Mouse (Mus musculus) E14TG2a.4 (cell line): ENCODE data around the gene Phactr1.

Experiments used
- H3K27me3 ChIP-seq: 2 replicates; pipeline ENCODE4 v1.6.1; 2014; ENCODE audit warnings: low read length, control low read depth; ENCODE audit not compliant: insufficient read depth
- H3K36me3 ChIP-seq: 2 replicates; pipeline ENCODE4 v1.6.1; 2014; ENCODE audit warnings: low read length, control low read depth; ENCODE audit not compliant: insufficient read depth
- H3K4me1 ChIP-seq: replicated peaks from 2 replicates; pipeline ENCODE4 v1.6.1; 2014; ENCODE audit warnings: low read depth, low read length, control low read depth
- H3K4me3 ChIP-seq: replicated peaks from 2 replicates; pipeline ENCODE4 v1.5.1; 2014; ENCODE audit warnings: mild to moderate bottlenecking, low read length
- H3K9me3 ChIP-seq: 2 replicates; pipeline ENCODE4 v1.6.1; 2014; ENCODE audit warnings: low read length, control low read depth
- CTCF ChIP-seq: conservative IDR thresholded peaks from 2 replicates; pipeline ENCODE4 v1.5.1; 2014; ENCODE audit warnings: low read length
- NANOG ChIP-seq: IDR thresholded peaks from 2 replicates; pipeline ENCODE4 v1.6.1; 2014; ENCODE audit warnings: borderline replicate concordance, low read length, mixed read lengths
- POU5F1 ChIP-seq: IDR thresholded peaks from 2 replicates; pipeline ENCODE4 v1.6.1; 2014; ENCODE audit warnings: low read length, borderline replicate concordance

The Phactr1 gene

GRCm38 (mm10) chr13:42737486-42737885 lies 57.1 kb downstream of the Phactr1 start:
- no peaks in the 10 kb centered on the region for H3K36me3 ChIP-seq
- no peak overlapping the region for H3K4me3 ChIP-seq
- no peaks in the 10 kb centered on the region for H3K4me1 ChIP-seq
- TF ChIP-seq NANOG: no peak
- TF ChIP-seq POU5F1: no peak
- TF ChIP-seq CTCF: no peak
- no peaks in the 10 kb centered on the region for H3K27me3 ChIP-seq
- no peaks in the 10 kb centered on the region for H3K9me3 ChIP-seq

- no peak overlapping the region for H3K4me3 ChIP-seq
- no peaks in the 10 kb centered on the region for H3K27me3 ChIP-seq
- H3K4me1 ChIP-seq: no peaks in the 10 kb centered on the region
- TF ChIP-seq POU5F1 (no peak), NANOG (no peak), CTCF (no peak)
- H3K9me3 ChIP-seq: no peaks in the 10 kb centered on the region
- H3K36me3 ChIP-seq: no peaks in the 10 kb centered on the region
These were observed 57.7 kb downstream of the Phactr1 start for GRCm38 (mm10) chr13:42738152-42738551.

- Histone ChIP-seq H3K27me3 (no peaks in the 10 kb centered on the region), H3K9me3 (no peaks in the 10 kb centered on the region), H3K36me3 (no peaks in the 10 kb centered on the region), H3K4me3 (no peak overlapping the region), H3K4me1 (no peaks in the 10 kb centered on the region)
- no peak for TF ChIP-seq POU5F1
- TF ChIP-seq NANOG: no peak
- no peak for TF ChIP-seq CTCF
These were observed 61.8 kb downstream of the Phactr1 start for GRCm38 (mm10) chr13:42742226-42742625.

- Histone ChIP-seq H3K36me3 (no peaks in the 10 kb centered on the region), H3K27me3 (no peaks in the 10 kb centered on the region), H3K9me3 (no peaks in the 10 kb centered on the region), H3K4me3 (no peak overlapping the region), H3K4me1 (no peaks in the 10 kb centered on the region)
- no peak for TF ChIP-seq NANOG
- no peak for TF ChIP-seq CTCF
- TF ChIP-seq POU5F1: no peak
These were observed 64.0 kb downstream of the Phactr1 start for GRCm38 (mm10) chr13:42744467-42744866.

- no peaks in the 10 kb centered on the region for H3K27me3 ChIP-seq
- no peak overlapping the region for H3K4me3 ChIP-seq
- peaks cover 8% of the 10 kb centered on the region for H3K9me3 ChIP-seq
- no peaks in the 10 kb centered on the region for H3K4me1 ChIP-seq
- no peaks in the 10 kb centered on the region for H3K36me3 ChIP-seq
- no peak for TF ChIP-seq NANOG
- no peak for TF ChIP-seq POU5F1
- no peak for TF ChIP-seq CTCF
These were observed 77.4 kb downstream of the Phactr1 start for GRCm38 (mm10) chr13:42757654-42758400.

GRCm38 (mm10) chr13:42759170-42759569 lies 78.7 kb downstream of the Phactr1 start:
- H3K4me1 ChIP-seq: no peaks in the 10 kb centered on the region
- no peaks in the 10 kb centered on the region for H3K27me3 ChIP-seq
- peaks cover 8% of the 10 kb centered on the region for H3K9me3 ChIP-seq
- no peak for TF ChIP-seq POU5F1
- H3K4me3 ChIP-seq: no peak overlapping the region
- H3K36me3 ChIP-seq: no peaks in the 10 kb centered on the region

- Histone ChIP-seq H3K4me3 (no peak overlapping the region), H3K27me3 (no peaks in the 10 kb centered on the region), H3K36me3 (no peaks in the 10 kb centered on the region), H3K4me1 (no peaks in the 10 kb centered on the region), H3K9me3 (peaks cover 8% of the 10 kb centered on the region)
- no peak for TF ChIP-seq CTCF
- TF ChIP-seq POU5F1: no peak
- TF ChIP-seq NANOG: no peak
These were observed 80.6 kb downstream of the Phactr1 start for GRCm38 (mm10) chr13:42760907-42761544.

- H3K36me3 ChIP-seq: no peaks in the 10 kb centered on the region
- no peak for TF ChIP-seq NANOG
- no peak for TF ChIP-seq POU5F1
- no peak for TF ChIP-seq CTCF
- H3K4me1 ChIP-seq: no peaks in the 10 kb centered on the region
- no peaks in the 10 kb centered on the region for H3K27me3 ChIP-seq
- no peak overlapping the region for H3K4me3 ChIP-seq
- H3K9me3 ChIP-seq: no peaks in the 10 kb centered on the region
These were observed 91.9 kb downstream of the Phactr1 start for GRCm38 (mm10) chr13:42772314-42772713.

GRCm38 (mm10) chr13:42774040-42774439 lies 93.6 kb downstream of the Phactr1 start:
- TF ChIP-seq NANOG: no peak
- no peak for TF ChIP-seq CTCF
- no peak for TF ChIP-seq POU5F1
- Histone ChIP-seq H3K27me3 (no peaks in the 10 kb centered on the region), H3K4me1 (no peaks in the 10 kb centered on the region), H3K4me3 (no peak overlapping the region), H3K36me3 (no peaks in the 10 kb centered on the region), H3K9me3 (no peaks in the 10 kb centered on the region)
